Mouse (Mus musculus) MEL (cell line): ENCODE results near the gene Ube3b. TPM values are rescaled to one million over a fixed set of nuclear protein-coding genes. Genes with fewer than 3 reads are reported as not detected.

ENCODE experiments used
- DNase-seq: peaks from one replicate; pipeline ENCODE4 v3.0.0; 2011; ENCODE audit warnings: low read depth, low spot score
- H3K27ac ChIP-seq: 2 replicates; pipeline ENCODE4 v1.5.1; 2012; ENCODE audit warnings: low read depth, mild to moderate bottlenecking, control low read depth, low read length, moderate library complexity; ENCODE audit not compliant: control insufficient read depth
- H3K27me3 ChIP-seq, 2 experiments: fragments of 150-350 bp in 1 of 2; sonication (generic) in 1 of 2; 2 replicates each; pipeline ENCODE4 v1.6.1; 2012; ENCODE audit warnings: low read length in 2 of 2, mild to moderate bottlenecking in 2 of 2, improper control_type of control experiment in 1 of 2, moderate library complexity in 1 of 2; ENCODE audit not compliant: insufficient read depth in 2 of 2, control insufficient read depth in 1 of 2
- H3K36me3 ChIP-seq, 2 experiments: 2 replicates each; pipeline ENCODE4 v1.6.1; 2012 to 2014; ENCODE audit warnings: low read length in 2 of 2, improper control_type of control experiment in 1 of 2, inconsistent platforms in 1 of 2, mild to moderate bottlenecking in 1 of 2; ENCODE audit not compliant: insufficient read depth in 2 of 2, control insufficient read depth in 1 of 2
- H3K4me1 ChIP-seq, 2 experiments: fragments of 150-350 bp in 1 of 2; sonication (generic) in 1 of 2; 2 replicates each; pipeline ENCODE4 v1.6.1; 2012; ENCODE audit warnings: low read length in 2 of 2, improper control_type of control experiment in 1 of 2, mild to moderate bottlenecking in 1 of 2; ENCODE audit not compliant: insufficient read depth in 2 of 2, control insufficient read depth in 1 of 2
- H3K4me3 ChIP-seq, 2 experiments: fragments of 150-350 bp in 1 of 2; sonication (generic) in 1 of 2; 2 replicates each; pipeline ENCODE4 v1.5.1; 2012; ENCODE audit warnings: low read depth in 2 of 2, low read length in 2 of 2, mild to moderate bottlenecking in 2 of 2, moderate library complexity in 2 of 2, control low read depth in 1 of 2, improper control_type of control experiment in 1 of 2; ENCODE audit not compliant: control insufficient read depth in 1 of 2, insufficient read depth in 1 of 2
- H3K79me2 ChIP-seq: 2 replicates; pipeline ENCODE4 v1.6.1; 2012; ENCODE audit warnings: mild to moderate bottlenecking, low read length, moderate library complexity; ENCODE audit not compliant: control insufficient read depth, poor library complexity, insufficient read depth
- H3K9ac ChIP-seq: 2 replicates; pipeline ENCODE4 v1.6.1; 2012; ENCODE audit warnings: low read depth, mild to moderate bottlenecking, control low read depth, low read length, moderate library complexity; ENCODE audit not compliant: control insufficient read depth, poor library complexity, severe bottlenecking
- H3K9me3 ChIP-seq: fragments of 150-350 bp; sonication (generic); replicated peaks from 2 replicates; pipeline ENCODE4 v1.6.1; 2012; ENCODE audit warnings: mild to moderate bottlenecking, low read length, improper control_type of control experiment, moderate library complexity; ENCODE audit not compliant: insufficient read depth
- BHLHE40 ChIP-seq: IDR thresholded peaks from 2 replicates; pipeline ENCODE4 v1.6.1; 2012; ENCODE audit warnings: low read depth, mild to moderate bottlenecking, inconsistent platforms, low read length, improper control_type of control experiment, borderline replicate concordance
- CHD2 ChIP-seq: IDR thresholded peaks from 2 replicates; pipeline ENCODE4 v1.6.1; 2011; ENCODE audit warnings: low read length, improper control_type of control experiment
- E2F4 ChIP-seq: IDR thresholded peaks from 2 replicates; pipeline ENCODE4 v1.6.1; 2011; ENCODE audit warnings: low read depth, low read length, improper control_type of control experiment, borderline replicate concordance
- ELF1 ChIP-seq: IDR thresholded peaks from 2 replicates; pipeline ENCODE4 v1.6.1; 2014; ENCODE audit warnings: low read depth, mild to moderate bottlenecking, inconsistent platforms, low read length, improper control_type of control experiment, moderate library complexity
- ETS1 ChIP-seq: IDR thresholded peaks from 2 replicates; pipeline ENCODE4 v1.6.1; 2012; ENCODE audit warnings: low read depth, mild to moderate bottlenecking, inconsistent platforms, low read length, improper control_type of control experiment, moderate library complexity
- GABPA ChIP-seq: IDR thresholded peaks from 2 replicates; pipeline ENCODE4 v1.6.1; 2012; ENCODE audit warnings: low read depth, mild to moderate bottlenecking, inconsistent platforms, low read length, improper control_type of control experiment, moderate library complexity
- KAT2A ChIP-seq: conservative IDR thresholded peaks from 2 replicates; pipeline ENCODE4 v1.6.1; 2012; ENCODE audit warnings: low read depth, low read length, improper control_type of control experiment, inconsistent platforms
- MAFK ChIP-seq: IDR thresholded peaks from 2 replicates; pipeline ENCODE4 v1.6.1; 2011; ENCODE audit warnings: low read depth, mild to moderate bottlenecking, low read length, improper control_type of control experiment, borderline replicate concordance
- MAZ ChIP-seq: IDR thresholded peaks from 2 replicates; pipeline ENCODE4 v1.6.1; 2012; ENCODE audit warnings: low read depth, mild to moderate bottlenecking, inconsistent platforms, low read length, improper control_type of control experiment
- MYB ChIP-seq: IDR thresholded peaks from 2 replicates; pipeline ENCODE4 v1.6.1; 2011; ENCODE audit warnings: mild to moderate bottlenecking, low read depth, low read length, improper control_type of control experiment
- MYC ChIP-seq: IDR thresholded peaks from 2 replicates; pipeline ENCODE4 v1.6.1; 2011; ENCODE audit warnings: low read depth, mild to moderate bottlenecking, low read length, improper control_type of control experiment, moderate library complexity
- NRF1 ChIP-seq: IDR thresholded peaks from 2 replicates; pipeline ENCODE4 v1.6.1; 2014; ENCODE audit warnings: low read depth, mild to moderate bottlenecking, inconsistent platforms, low read length, improper control_type of control experiment, moderate library complexity; ENCODE audit not compliant: poor library complexity, insufficient read depth, severe bottlenecking
- POLR2AphosphoS2 ChIP-seq: IDR thresholded peaks from 2 replicates; pipeline ENCODE4 v1.6.1; 2011; ENCODE audit warnings: low read length, improper control_type of control experiment
- RAD21 ChIP-seq: IDR thresholded peaks from 2 replicates; pipeline ENCODE4 v1.6.1; 2011; ENCODE audit warnings: mild to moderate bottlenecking, low read depth, low read length, improper control_type of control experiment
- TAL1 ChIP-seq: IDR thresholded peaks from 2 replicates; pipeline ENCODE4 v1.6.1; 2012; ENCODE audit warnings: mild to moderate bottlenecking, inconsistent platforms, low read length, moderate library complexity, mixed read lengths
- TBP ChIP-seq: IDR thresholded peaks from 2 replicates; pipeline ENCODE4 v1.8.0; 2011; ENCODE audit warnings: low read depth, low read length, improper control_type of control experiment
- UBTF ChIP-seq: IDR thresholded peaks from 2 replicates; pipeline ENCODE4 v1.6.1; 2012; ENCODE audit warnings: low read depth, mild to moderate bottlenecking, inconsistent platforms, low read length, improper control_type of control experiment, moderate library complexity, borderline replicate concordance; ENCODE audit not compliant: insufficient read depth
- USF1 ChIP-seq: IDR thresholded peaks from 2 replicates; pipeline ENCODE4 v1.6.1; 2014; ENCODE audit warnings: low read depth, mild to moderate bottlenecking, inconsistent platforms, low read length, improper control_type of control experiment, moderate library complexity
- USF2 ChIP-seq, 2 experiments: IDR thresholded peaks; 2 replicates each; pipeline ENCODE4 v1.6.1; 2011 to 2012; ENCODE audit warnings: improper control_type of control experiment in 2 of 2, low read length in 2 of 2, borderline replicate concordance in 1 of 2, inconsistent platforms in 1 of 2, low read depth in 1 of 2, mild to moderate bottlenecking in 1 of 2; ENCODE audit not compliant: insufficient read depth in 1 of 2
- ZC3H11A ChIP-seq: IDR thresholded peaks from 2 replicates; pipeline ENCODE4 v1.6.1; 2012; ENCODE audit warnings: low read depth, mild to moderate bottlenecking, inconsistent platforms, low read length, improper control_type of control experiment
- ZKSCAN1 ChIP-seq: IDR thresholded peaks from 2 replicates; pipeline ENCODE4 v1.6.1; 2012; ENCODE audit warnings: low read depth, mild to moderate bottlenecking, inconsistent platforms, low read length, improper control_type of control experiment, moderate library complexity
- ZMIZ1 ChIP-seq: IDR thresholded peaks from 2 replicates; pipeline ENCODE4 v1.6.1; 2012; ENCODE audit warnings: low read depth, mild to moderate bottlenecking, inconsistent platforms, low read length, improper control_type of control experiment, moderate library complexity
- ZNF384 ChIP-seq: IDR thresholded peaks from 2 replicates; pipeline ENCODE4 v1.6.1; 2012; ENCODE audit warnings: low read depth, mild to moderate bottlenecking, inconsistent platforms, low read length, improper control_type of control experiment
- polyA plus RNA-seq, 2 experiments: library from polyadenylated mRNA; stranded (reverse) in 1 of 2; unstranded in 1 of 2; fragments of >175 nt in 1 of 2; fragments of >200 nt in 1 of 2; gene quantifications; 2 replicates each; pipeline versions ENCODE4 v1.2.1 to v1.2.4; 2012; ENCODE audit warnings: low replicate concordance in 2 of 2, low read depth in 1 of 2; ENCODE audit not compliant: insufficient read length in 2 of 2, insufficient read depth in 1 of 2, missing spikeins in 1 of 2
- total RNA-seq: library from RNA; depleted of rRNA; stranded (reverse); fragments of 300-350 nt; gene quantifications from 2 replicates; pipeline ENCODE4 v1.2.3, GENCODE M21; 2012

Gene Ube3b
- total and polyA plus RNA-seq, 3 experiments, result 21.8 to 150 (median 45.4) TPM

DNA sequence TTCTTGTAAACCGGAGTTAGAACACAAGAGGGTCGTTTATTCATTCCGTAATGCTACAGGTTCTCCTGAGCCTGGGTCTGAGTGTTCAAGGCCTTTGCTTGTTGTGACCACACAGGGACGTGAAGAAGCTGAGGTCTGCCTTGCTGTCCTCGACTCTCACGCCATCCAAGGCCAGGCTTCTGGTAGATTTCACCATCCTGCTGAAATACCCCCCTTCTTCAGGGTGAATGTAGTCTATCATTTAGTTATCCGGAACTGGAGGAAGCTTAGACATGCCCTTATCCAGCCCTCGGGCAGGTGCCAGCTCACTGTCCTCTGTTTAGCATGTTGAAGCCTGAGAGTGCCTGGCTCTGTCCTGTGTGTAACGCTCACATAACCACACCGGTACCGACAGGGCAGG lies 28.4 kb downstream of the Ube3b start (continued):
- TF ChIP-seq UBTF, result no peak
- TF ChIP-seq ZC3H11A, result no peak
- TF ChIP-seq USF1, result no peak
- no peak for TF ChIP-seq ZMIZ1
- no peak for TF ChIP-seq ETS1

GRCm38 (mm10) chr5:114410429-114410828 lies 30.0 kb downstream of the Ube3b start:
- TF ChIP-seq POLR2AphosphoS2, result no peak
- TF ChIP-seq RAD21, result no peak
- TF ChIP-seq ZC3H11A, result no peak
- no peak for TF ChIP-seq GABPA
- TF ChIP-seq ELF1, result no peak
- no peak for TF ChIP-seq MAFK
- no peak for TF ChIP-seq MAZ
- no peak for TF ChIP-seq UBTF
- TF ChIP-seq TAL1, result no peak
- no peaks in the 10 kb centered on the region for H3K9me3 ChIP-seq
- H3K4me3 ChIP-seq, result no peak overlapping the region
- H3K4me1 ChIP-seq, result no peaks in the 10 kb centered on the region
- DNase-seq, result no peak
- no peaks in the 10 kb centered on the region for H3K79me2 ChIP-seq
- no peak overlapping the region for H3K27ac ChIP-seq
- no peak overlapping the region for H3K9ac ChIP-seq
- no peaks in the 10 kb centered on the region for H3K27me3 ChIP-seq
- no peaks in the 10 kb centered on the region; a peak in 1 of 4 replicates for H3K36me3 ChIP-seq

DNA sequence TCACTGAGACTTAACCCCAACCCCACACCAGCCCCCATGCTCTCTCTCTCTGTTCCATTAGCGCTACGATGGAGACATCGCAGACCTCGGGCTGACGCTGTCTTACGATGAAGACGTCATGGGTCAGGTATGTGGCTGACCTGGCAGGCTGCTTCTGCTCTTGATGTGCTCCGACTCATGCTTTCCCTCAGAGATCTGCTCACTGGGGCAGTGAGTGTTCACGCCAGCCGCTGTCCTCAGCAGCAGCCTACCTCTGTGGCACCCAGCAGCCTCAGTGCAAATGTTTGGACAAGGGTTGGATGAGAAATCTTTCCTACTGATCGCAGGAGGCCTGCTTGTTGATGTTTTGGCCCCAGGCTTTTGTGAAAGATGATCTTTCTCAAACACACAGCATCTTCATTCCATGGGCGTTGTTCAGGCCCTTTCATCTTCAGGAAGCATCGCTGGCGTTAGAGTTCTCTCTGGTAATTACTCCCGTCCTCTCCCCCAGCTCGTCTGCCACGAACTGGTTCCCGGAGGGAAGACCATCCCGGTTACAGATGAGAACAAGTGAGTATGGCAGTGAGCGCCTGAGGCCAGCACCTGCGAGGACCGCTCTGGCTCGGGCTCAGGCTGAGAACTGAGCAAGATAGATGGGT lies 32.1 kb downstream of the Ube3b start:
- H3K27me3 ChIP-seq, result no peaks in the 10 kb centered on the region
- no peaks in the 10 kb centered on the region; a peak in 1 of 4 replicates for H3K36me3 ChIP-seq
- TF ChIP-seq NRF1, result no peak
- no peak for TF ChIP-seq USF1
- no peak for TF ChIP-seq ZKSCAN1
- TF ChIP-seq TBP, result no peak
- TF ChIP-seq CHD2, result no peak
- TF ChIP-seq MYB, result no peak
- no peak for TF ChIP-seq MAZ
- no peak for TF ChIP-seq TAL1
- TF ChIP-seq ETS1, result no peak
- TF ChIP-seq KAT2A, result no peak
- TF ChIP-seq ZC3H11A, result no peak
- TF ChIP-seq ZNF384, result no peak
- no peak for TF ChIP-seq MYC
- TF ChIP-seq USF2 (IDR thresholded peaks at IDR 0.05; ENCODE audit: borderline replicate concordance in 1 of 2, insufficient read depth in 1 of 2, low read depth in 1 of 2, low read length in 2 of 2), result no peak
- TF ChIP-seq E2F4, result no peak
- no peak for TF ChIP-seq BHLHE40

More for the DNA sequence above, 32.1 kb downstream of the Ube3b start:
- Histone ChIP-seq H3K27ac (no peak overlapping the region), H3K4me3 (no peak overlapping the region), H3K9ac (no peak overlapping the region), H3K79me2 (no peaks in the 10 kb centered on the region), H3K4me1 (no peaks in the 10 kb centered on the region), H3K9me3 (no peaks in the 10 kb centered on the region)
- DNase-seq, result no peak
